Mouse (Mus musculus) thymus, adult 2 months (tissue): Measurements from ENCODE around the gene Sema4b. TPM values are rescaled to one million over a fixed set of nuclear protein-coding genes. Genes with fewer than 3 reads are reported as not detected.

Source experiments
- DNase-seq: peaks from one replicate; pipeline ENCODE4 v3.0.0; 2021
- H3K27ac ChIP-seq: fragments of 200-500 bp; 2 replicates; pipeline ENCODE4 v1.5.1; 2012; ENCODE audit warnings: low read length, control low read depth; ENCODE audit not compliant: control insufficient read depth, insufficient read depth
- H3K27me3 ChIP-seq: fragments of 200-500 bp; 2 replicates; pipeline ENCODE4 v1.6.1; 2012; ENCODE audit warnings: mild to moderate bottlenecking, low read length, moderate library complexity, mixed read lengths; ENCODE audit not compliant: control insufficient read depth, insufficient read depth
- H3K36me3 ChIP-seq: fragments of 200-500 bp; 2 replicates; pipeline ENCODE4 v1.6.1; 2012; ENCODE audit warnings: mild to moderate bottlenecking, low read length, moderate library complexity; ENCODE audit not compliant: control insufficient read depth, insufficient read depth
- H3K4me1 ChIP-seq: fragments of 200-500 bp; replicated peaks from 2 replicates; pipeline ENCODE4 v1.6.1; 2012; ENCODE audit warnings: low read length; ENCODE audit not compliant: control insufficient read depth, insufficient read depth
- H3K4me3 ChIP-seq: fragments of 200-500 bp; 2 replicates; pipeline ENCODE4 v1.5.1; 2012; ENCODE audit warnings: mild to moderate bottlenecking, low read length, control low read depth, moderate library complexity; ENCODE audit not compliant: control insufficient read depth, insufficient read depth
- CTCF ChIP-seq: fragments of 200-500 bp; IDR thresholded peaks from 2 replicates; pipeline ENCODE4 v1.5.1; 2012; ENCODE audit warnings: mild to moderate bottlenecking, control low read depth, low read length, moderate library complexity, borderline replicate concordance; ENCODE audit not compliant: control insufficient read depth, poor library complexity, insufficient read depth; ENCODE audit errors: extremely low read depth
- POLR2A ChIP-seq: fragments of 200-500 bp; IDR thresholded peaks from 2 replicates; pipeline ENCODE4 v1.6.1; 2012; ENCODE audit warnings: mild to moderate bottlenecking, low read length, control low read depth, moderate library complexity; ENCODE audit not compliant: control insufficient read depth, poor library complexity, insufficient read depth; ENCODE audit errors: extremely low read depth
- WGBS: fragments of 180-500 bp; shearing (Covaris S2); methylation state at CpG from one replicate; pipeline ENCODE4 v1.1.7; 2018; 5-methylcytosine and 5-hydroxymethylcytosine counted together
- polyA plus RNA-seq: library from polyadenylated mRNA; depleted of rRNA; stranded (reverse); fragments of >200 nt; gene quantifications from 2 replicates; pipeline ENCODE4 v1.2.3, GENCODE M21; 2012

Sema4b gene
- polyA plus RNA-seq, 1 experiment, result 37.4 TPM

GRCm38 (mm10) chr7:80193941-80194739, 7.5 kb downstream of the Sema4b start:
- peak overlapping the region; percentile 61; the same call in 1 of the 2 replicates for H3K27ac ChIP-seq
- H3K36me3 ChIP-seq, result no peaks in the 10 kb centered on the region
- TF ChIP-seq POLR2A (no peak), CTCF (no peak)
- H3K27me3 ChIP-seq, result no peaks in the 10 kb centered on the region
- DNase-seq, result no peak
- WGBS, result 45% methylated on average over 13 of the region's 13 CpGs
- H3K4me1 ChIP-seq, result peaks cover 53% of the 10 kb centered on the region
- H3K4me3 ChIP-seq, result no peak overlapping the region

GRCm38 (mm10) chr7:80195146-80195545, 8.5 kb downstream of the Sema4b start:
- Histone ChIP-seq H3K36me3 (no peaks in the 10 kb centered on the region), H3K27ac (no peak overlapping the region), H3K4me1 (peaks cover 57% of the 10 kb centered on the region), H3K27me3 (no peaks in the 10 kb centered on the region), H3K4me3 (no peak overlapping the region)
- WGBS, result 97% methylated on average over 5 of the region's 5 CpGs
- no peak for TF ChIP-seq CTCF
- TF ChIP-seq POLR2A, result no peak
- DNase-seq, result no peak

GRCm38 (mm10) chr7:80195576-80196263, 9.1 kb downstream of the Sema4b start:
- H3K27me3 ChIP-seq, result no peaks in the 10 kb centered on the region
- H3K36me3 ChIP-seq, result no peaks in the 10 kb centered on the region
- H3K27ac ChIP-seq, result no peak overlapping the region
- TF ChIP-seq CTCF (no peak), POLR2A (no peak)
- no peak for DNase-seq
- H3K4me3 ChIP-seq, result no peak overlapping the region
- H3K4me1 ChIP-seq, result peaks cover 61% of the 10 kb centered on the region
- 96% methylated on average over 10 of the region's 11 CpGs for WGBS

GRCm38 (mm10) chr7:80197371-80197770, 10.7 kb downstream of the Sema4b start:
- no peaks in the 10 kb centered on the region for H3K27me3 ChIP-seq

GRCm38 (mm10) chr7:80197941-80198778, 11.5 kb downstream of the Sema4b start:
- peak; percentile 74 for DNase-seq

More at GRCm38 (mm10) chr7:80197371-80197770, 10.7 kb downstream of the Sema4b start:
- Histone ChIP-seq H3K36me3 (no peaks in the 10 kb centered on the region), H3K4me1 (peaks cover 56% of the 10 kb centered on the region), H3K4me3 (no peak overlapping the region), H3K27ac (peak overlapping the region; percentile 67)
- 3% methylated on average over 4 of the region's 4 CpGs for WGBS
- TF ChIP-seq POLR2A, result no peak
- no peak for DNase-seq

GRCm38 (mm10) chr7:80198863-80199262, 12.2 kb downstream of the Sema4b start:
- Histone ChIP-seq H3K27me3 (no peaks in the 10 kb centered on the region), H3K4me1 (peaks cover 58% of the 10 kb centered on the region), H3K27ac (no peak overlapping the region; the same call in none of the 2 replicates), H3K4me3 (peak overlapping the region; percentile 97), H3K36me3 (no peaks in the 10 kb centered on the region)
- under 1% methylated on average over 11 of the region's 11 CpGs for WGBS
- TF ChIP-seq CTCF, result no peak
- TF ChIP-seq POLR2A, result no peak
- no peak for DNase-seq

More at GRCm38 (mm10) chr7:80197941-80198778, 11.5 kb downstream of the Sema4b start:
- TF ChIP-seq POLR2A (peak; percentile 66; the same call in 1 of the 2 replicates), CTCF (no peak)
- WGBS, result under 1% methylated on average over 74 of the region's 74 CpGs
- Histone ChIP-seq H3K4me3 (peak overlapping the region; percentile 97), H3K27ac (peak overlapping the region; percentile 67), H3K27me3 (no peaks in the 10 kb centered on the region), H3K4me1 (peaks cover 57% of the 10 kb centered on the region), H3K36me3 (no peaks in the 10 kb centered on the region)
